In genomic region chr19:31887275-31887674, GRCm38 (mm10) we compare ENCODE assay signal across 21 mouse cellular contexts. TPM values are rescaled to one million over a fixed set of nuclear protein-coding genes. Genes with fewer than 3 reads are reported as not detected.
"Had no signal": no experiment of that assay in that cellular context is flagged by ENCODE, and none has a peak within 500 bp of the region (broad histone marks: within the 10 kb centered on the region; RNA-seq: fewer than 3 reads in every experiment).

No protein-coding gene starts in this region.

- H3K27me3 ChIP-seq: neural tube, embryonic 13.5 days; neural tube, embryonic 15.5 days; stomach, embryonic 15.5 days had no signal

- H3K4me1 ChIP-seq: neural tube, embryonic 13.5 days; stomach, embryonic 15.5 days had no signal

- H3K36me3 ChIP-seq: neural tube, embryonic 13.5 days; neural tube, embryonic 15.5 days; stomach, embryonic 15.5 days had no signal

- DNase-seq: retina, postnatal 1 day; right cerebral cortex, adult 18-20 months; right cerebral cortex, postnatal 14 days; right cerebral cortex, postnatal 25 days; right cerebral cortex, postnatal 4 days; spleen, adult 18-20 months; thymus, adult 18-20 months; thymus, adult 2 months; thymus, postnatal 14 days; thymus, postnatal 25 days; thymus, postnatal 36 days; thymus, postnatal 4 days had no signal

- H3K4me3 ChIP-seq: neural tube, embryonic 13.5 days; neural tube, embryonic 15.5 days; stomach, embryonic 15.5 days had no signal

- H3K27ac ChIP-seq: neural tube, embryonic 13.5 days; neural tube, embryonic 15.5 days; stomach, embryonic 15.5 days; stomach, postnatal 0 days had no signal

- H3K9ac ChIP-seq: neural tube, embryonic 13.5 days; neural tube, embryonic 15.5 days; stomach, embryonic 15.5 days had no signal

RNA-seq across cellular contexts. Expression of gene A1cf, which starts 18.7 kb away (rescaled TPM):
- total RNA-seq: neutrophil, adult 5-6 weeks had no signal
- polyA plus RNA-seq: neural tube, embryonic 13.5 days; neural tube, embryonic 14.5 days; neural tube, embryonic 15.5 days; stomach, embryonic 14.5 days; thymus, postnatal 0 days; urinary bladder, adult 2 months had no signal
